Mouse (Mus musculus) retina, postnatal 7 days (tissue): Measurements from ENCODE around the gene Cc2d1a.

Experiments used
- DNase-seq: peaks from one replicate; pipeline ENCODE4 v3.0.0-alpha.2; 2012; ENCODE audit warnings: low read depth, low spot score

Cc2d1a gene

DNA sequence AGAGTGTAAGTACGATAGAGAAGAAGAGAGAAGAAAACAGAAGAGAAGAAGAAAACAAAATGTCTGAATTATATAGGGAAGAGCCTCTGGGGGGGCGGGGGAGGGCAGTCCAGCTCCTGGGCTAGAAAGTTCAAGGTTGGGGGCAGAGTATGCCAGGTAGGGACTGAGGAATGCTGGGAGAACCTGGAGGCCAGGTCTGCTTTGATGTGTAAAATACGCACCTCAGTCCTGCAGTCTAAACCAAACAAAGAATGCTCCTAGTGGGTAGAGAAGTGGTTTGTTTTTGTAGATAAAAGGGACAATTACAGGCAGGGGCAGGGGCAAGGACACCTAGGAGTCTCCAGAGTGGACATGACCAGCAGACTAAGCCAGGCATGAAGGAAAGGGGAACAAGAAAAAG is 29.7 kb upstream of the Cc2d1a start:
- no peak for DNase-seq

DNA sequence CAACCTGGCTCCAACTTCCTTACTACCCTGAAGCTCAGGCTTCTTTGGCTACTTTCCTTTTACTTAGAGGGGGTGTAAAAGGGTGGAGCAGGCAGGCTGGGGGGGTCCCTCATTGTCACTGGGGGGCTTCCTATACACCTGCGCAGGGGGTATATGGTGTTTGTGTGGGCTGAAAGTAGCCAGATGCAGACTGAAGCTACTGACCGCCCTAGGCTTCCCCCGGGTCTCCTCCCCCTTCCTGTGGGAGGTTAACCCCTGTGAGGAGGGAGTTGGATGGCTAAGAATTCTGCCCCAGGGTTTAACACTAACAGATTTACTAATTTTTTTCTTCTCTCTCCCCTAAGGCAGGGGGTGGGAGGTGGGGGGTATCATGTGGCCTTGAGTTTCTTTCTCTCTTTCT is 28.8 kb upstream of the Cc2d1a start:
- DNase-seq: no peak

DNA sequence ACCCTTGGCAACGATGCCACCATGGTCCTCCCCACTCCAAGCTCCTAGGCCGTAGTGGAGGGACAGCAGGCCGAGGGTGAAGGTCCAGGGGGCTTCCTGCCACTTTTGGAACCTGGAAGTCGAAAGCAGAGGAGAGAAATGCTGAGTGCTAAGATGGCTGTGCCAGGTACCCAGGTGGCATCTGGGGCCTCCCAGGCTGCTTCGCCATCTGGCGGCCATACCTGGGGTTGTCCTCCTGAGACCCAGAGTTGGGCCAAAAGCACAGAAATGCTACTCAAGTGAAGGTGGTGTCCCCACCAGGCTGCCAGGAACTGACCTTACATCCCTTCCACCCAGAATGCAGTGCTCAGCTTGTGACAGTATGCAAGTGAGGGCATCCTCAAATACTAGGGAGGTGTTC is 26.1 kb upstream of the Cc2d1a start:
- DNase-seq: no peak

DNA sequence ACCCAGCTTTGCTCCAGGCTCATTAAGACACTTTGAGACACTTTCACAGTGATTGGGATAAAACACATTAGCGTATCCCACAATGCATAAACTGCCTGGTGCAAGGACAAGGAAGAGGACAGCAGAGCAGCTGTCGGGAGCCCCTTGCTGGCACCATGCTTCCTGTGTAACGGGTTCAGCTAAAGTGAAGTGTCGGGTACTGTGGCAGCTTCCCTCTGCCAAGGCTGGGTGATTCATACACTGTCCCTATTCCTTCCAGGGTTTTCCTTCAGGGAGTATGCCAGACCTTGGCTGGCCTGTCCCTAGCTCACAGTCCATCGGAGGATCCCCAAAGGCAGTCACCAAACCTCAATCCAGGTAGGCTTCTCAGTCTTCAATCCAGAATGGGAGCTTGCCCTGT is 22.4 kb upstream of the Cc2d1a start:
- no peak for DNase-seq

DNA sequence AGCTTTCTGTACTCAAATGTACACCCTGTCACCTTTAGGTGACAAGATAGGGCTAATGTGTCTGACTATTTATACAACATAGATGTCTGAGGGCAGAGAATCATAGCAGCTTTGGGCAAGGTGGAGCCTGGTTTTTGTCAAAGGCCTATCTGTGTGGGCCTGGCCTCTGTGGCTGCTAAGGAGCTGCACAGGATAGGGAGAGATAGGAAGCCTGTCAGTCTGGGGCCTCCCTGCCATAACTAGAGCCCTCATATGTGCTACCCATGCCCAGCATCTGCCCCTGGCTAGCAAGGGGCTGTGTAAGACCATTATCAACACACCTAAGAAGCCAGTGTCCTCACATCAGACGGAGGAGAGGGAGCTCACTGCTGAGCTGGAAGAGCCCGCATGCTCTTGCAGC is 20.0 kb upstream of the Cc2d1a start:
- DNase-seq: no peak

DNA sequence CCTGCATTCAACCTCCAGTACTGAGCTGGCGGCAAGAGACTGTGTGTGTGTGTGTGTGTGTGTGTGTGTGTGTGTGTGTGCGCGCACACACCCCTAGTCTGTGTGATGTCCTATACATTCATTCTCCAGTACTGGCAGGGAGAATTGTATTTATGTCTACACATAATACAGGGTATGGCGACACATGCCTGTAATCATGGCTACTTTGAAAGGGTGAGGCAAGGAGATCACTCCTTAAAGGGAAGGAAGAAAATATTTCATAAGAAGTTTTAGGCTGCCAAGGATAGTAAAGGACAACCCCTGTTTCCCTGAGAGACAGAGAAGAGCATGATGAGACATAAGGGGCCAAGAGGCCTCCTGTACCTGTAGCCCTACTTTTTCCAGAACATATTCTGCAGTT is 9.9 kb upstream of the Cc2d1a start:
- no peak for DNase-seq

DNA sequence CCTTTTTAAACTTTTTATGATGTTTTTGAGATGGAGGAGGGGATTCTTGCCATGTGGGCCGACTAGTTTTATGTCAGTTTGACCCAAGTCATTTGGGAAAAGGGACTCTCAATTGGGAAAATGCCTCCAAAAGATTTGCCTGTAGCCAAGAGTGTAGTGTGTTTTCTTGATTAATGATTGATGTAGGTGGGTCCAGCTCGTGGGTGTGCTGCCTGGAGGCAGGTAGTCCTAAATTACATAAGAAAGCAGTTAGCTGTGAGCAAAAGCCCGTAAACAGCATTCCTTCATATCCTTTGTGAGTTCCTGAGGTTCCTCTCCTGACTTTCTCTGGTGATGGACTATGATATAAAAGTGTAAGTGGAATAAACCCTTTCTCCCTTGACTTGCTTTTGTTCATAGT is 1.4 kb upstream of the Cc2d1a start:
- no peak for DNase-seq

DNA sequence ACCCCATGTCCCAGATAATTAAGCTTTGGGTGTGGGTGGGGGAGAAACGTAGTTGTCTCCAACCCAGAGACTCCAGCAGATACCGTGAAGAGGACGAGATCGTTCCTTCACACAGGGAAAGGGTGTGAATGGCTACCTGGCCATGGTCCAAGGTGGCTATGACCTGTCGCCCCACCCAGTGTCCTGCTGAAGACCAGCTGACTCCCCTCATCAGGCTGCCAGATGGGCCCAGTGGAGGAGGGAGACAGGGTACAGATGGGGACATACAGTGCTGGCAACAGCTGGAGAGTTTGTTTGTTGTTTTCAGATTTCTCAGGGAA is 755 bp upstream of the Cc2d1a start:
- no peak for DNase-seq

DNA sequence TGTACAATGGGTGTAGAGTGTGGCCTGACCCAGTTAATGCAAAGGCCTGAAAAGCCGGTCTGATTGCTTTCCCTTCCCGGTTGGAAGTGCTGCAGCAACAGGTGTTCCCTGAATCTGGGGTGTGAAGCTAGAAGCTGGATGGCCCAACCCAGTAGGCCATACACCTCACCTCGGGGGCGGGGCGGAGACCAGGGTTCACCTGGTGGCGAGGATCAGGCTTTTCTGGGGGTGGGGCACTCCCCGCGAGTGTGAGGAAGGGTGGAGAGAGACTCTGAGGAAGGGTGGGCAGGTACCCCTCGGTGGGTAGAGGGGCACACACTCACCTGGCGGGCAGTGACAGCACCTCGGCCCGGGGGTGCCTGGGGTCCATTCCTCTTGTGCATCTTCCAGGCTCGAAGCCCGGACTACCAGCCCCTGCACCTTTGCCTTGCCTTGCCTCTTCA is 391 bp downstream of the Cc2d1a start:
- DNase-seq: no peak

DNA sequence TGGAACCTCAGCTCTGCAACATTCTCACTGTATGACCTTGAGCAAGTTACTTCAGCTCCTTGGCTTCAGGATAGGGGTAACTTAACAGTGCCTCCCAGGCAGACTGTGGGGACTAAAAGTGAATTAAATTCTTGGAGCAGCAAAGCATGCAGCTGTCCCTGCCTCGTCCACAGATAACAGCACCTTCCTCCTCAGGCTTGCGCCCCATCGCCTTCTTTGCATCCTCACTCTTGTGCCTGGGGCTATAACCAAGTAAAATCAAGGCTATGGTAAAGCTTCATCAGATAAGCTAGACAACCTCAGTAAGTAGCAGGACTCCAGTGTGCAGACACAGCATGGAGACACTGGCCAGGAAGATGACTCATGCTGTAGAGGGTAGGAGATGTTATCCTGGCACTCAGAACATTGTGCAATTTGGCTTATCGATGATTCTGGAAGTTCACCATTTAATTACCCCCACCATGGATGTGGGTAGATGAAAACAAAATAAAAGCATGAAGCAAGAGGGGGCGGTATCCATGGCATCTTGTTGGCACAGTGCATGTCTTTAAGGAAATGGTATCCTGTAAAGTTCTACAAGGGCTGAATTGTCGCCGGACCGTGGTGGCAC is 3.0 kb downstream of the Cc2d1a start:
- DNase-seq: no peak

DNA sequence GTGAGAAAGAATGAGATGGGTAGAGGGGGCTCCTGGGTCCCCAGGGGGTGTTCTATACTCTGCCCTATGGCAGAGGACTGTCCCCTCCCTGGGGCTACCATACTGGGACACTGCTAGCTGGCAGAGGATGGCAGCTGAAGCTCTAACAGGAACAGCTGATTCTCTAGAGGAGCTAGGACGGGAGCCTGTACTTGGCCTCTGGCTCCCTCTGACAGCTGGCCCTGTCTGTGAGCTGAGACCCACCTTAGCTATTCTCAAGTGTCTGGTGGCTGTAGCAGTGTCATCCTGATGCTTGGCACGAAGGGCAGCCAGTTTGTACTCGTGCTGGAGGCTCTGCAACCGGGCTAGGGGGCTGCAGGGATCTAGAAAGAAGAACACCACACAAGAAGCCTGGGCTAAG is 6.9 kb downstream of the Cc2d1a start:
- DNase-seq: no peak

DNA sequence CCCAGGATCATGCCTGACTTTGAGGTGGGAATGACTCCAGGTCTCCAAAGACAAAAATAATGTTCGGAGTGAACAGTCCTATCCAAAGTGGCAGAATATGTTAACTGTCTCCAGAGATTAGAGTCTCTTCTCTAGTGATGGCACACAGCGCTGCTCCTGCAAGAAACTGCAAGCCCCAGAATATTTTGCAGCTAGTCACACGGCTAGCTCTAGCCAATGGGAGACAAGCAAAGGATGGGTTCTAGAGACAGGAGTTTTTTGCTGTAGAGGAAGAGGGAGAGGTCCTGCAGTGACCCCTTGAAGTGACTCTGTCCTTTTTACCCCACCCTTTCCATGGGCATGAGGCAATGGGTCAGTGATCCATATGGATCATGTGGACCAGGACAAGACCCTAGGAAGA is 9.9 kb downstream of the Cc2d1a start:
- no peak for DNase-seq

DNA sequence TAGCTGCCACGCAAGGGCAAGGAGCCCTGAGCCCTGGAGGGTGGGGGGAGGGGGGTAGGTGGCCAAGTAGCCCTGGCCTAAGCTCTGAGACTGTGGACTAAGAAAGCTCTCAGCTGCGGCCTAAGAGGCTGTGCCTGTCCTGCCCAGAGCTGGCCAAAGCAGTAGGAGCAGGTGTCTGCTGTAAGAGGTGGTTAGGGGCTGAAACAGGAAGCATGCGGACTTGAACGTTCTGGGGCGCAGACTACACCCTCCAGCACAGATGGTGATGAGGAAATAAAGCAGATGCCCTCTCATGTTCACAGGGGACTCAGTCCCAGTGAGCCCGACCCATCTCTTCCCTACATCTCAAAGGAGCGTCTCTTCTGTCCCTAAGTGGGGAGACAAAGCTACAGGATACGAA is 15.5 kb downstream of the Cc2d1a start:
- DNase-seq: no peak

DNA sequence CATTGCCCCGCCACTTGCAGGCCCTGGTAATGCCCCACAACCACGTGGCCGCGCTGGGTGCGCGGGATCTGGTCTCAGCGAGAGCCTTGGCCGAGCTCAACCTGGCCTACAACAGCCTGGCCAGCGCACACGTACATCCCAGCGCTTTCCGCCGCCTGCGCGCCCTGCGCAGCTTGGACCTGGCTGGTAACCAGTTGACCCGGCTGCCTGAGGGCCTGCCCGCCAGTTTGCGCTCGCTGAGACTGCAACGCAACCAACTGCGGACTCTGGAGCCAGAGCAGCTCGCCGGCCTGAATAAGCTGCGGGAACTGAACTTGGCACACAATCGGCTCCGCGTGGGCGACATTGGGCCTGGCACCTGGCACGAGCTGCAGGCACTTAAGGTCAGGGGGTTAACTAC is 16.9 kb downstream of the Cc2d1a start:
- no peak for DNase-seq

DNA sequence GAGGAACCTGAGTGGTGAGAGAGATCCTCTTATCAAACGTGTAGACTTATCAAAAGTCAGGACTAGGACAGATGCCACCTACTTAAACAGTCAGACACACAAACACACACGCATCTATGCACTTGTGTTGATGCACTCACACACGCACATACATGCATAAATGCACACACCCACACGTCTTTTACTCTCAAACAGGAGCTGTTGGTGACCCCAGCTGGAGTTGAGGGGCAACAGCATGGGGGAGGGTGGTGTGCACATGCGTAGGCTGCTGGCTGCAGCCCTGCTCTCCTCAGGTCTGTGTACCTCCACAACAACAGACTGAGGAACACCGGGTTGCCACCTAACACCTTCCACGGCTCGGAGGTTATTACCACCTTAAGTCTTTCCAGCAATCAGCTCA is 19.5 kb downstream of the Cc2d1a start:
- DNase-seq: no peak

DNA sequence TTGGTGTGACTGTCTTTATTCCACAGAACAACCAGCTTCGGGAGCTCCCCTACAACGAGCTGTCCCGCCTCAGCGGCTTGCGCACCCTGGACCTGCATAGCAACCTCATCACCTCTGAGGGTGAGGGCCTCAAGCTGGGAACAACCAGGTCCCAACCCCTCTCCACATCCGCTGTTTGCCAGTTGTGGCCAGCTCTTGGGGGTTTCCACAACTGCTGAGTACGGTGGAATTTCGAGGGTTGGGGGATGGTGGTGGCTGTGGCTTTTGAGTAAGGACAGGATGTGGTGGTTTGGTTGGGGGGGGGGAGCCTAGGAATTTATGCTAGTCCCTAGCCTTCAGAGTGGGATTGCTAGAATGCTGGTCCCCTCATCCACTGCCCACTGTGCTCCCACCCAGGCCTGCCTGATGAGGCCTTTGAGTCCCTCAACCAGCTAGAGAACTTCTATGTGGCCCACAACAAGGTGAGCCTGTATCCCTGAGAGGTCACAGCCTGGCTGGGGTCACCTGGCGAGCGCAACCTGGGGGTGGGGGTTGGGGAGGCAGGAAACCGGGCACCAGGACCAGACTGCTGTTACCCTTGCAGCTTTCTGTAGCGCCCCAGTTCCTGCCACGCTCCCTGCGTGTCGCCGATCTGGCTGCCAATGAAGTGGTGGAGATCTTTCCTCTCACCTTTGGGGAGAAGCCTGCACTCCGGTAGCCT is 20.4 kb downstream of the Cc2d1a start:
- DNase-seq: no peak

DNA sequence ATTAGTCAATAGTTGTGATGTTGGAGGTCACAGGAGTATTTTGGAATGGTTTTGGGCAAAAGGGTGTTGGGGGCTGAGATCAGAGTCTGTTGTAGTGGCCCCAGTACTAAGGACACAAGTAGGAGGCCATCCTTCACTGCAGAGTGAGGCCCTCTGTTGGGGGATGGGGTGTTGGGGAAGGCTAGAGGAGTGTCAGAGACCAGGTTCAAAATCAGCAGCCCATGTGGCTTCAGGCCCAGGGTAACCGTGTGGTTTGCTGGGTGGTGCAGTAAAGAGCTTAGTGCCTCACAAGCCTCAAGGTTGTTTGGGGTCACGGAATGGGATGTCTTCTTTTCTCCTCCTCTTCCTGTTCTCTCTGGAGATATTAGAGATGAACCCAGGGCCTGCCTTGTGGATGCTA is 21.0 kb downstream of the Cc2d1a start:
- DNase-seq: no peak

DNA sequence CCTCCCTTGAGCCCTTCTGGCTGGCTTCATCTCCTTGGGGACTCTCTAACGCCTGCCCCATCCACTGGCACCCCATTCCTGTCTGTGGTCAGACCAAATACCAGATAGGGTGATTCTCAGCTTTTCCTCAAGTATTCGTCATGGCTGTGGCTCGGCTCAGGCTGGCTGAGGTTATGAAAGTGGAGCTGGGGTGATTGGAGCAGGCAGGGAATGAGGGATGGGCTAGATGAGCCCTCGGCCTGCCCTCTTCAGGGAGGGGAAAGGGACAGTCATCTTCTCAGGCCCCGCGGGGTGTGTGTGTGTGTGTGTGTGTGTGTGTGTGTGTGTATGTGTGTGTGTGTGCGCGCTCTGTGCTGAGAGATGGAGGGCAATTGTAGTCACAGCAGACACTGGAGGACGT is 22.1 kb downstream of the Cc2d1a start, which contains the start of gene Podnl1:
Gene Podnl1 (plus strand): TSS at position 334 of the 400 bp plus-strand sequence.
- no peak for DNase-seq

DNA sequence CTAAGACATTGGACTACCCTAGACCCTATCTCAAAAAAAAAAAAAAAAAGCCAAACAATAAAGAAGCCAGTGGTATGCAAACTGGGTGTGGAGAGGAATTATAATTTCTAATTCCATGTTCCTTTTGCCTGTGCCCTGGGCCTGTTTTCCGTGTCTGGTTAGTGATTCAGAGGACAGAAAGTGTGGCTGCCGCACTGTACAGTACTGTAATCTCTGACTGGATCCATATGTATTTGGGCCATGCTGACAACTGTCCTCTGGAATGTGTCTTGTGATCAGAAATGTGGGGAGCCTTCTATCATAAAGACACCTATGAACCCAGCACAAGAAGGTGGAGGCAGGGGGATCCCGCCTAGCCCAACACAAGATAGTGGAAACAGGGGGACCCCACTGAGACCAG is 25.6 kb downstream of the Cc2d1a start:
- no peak for DNase-seq

DNA sequence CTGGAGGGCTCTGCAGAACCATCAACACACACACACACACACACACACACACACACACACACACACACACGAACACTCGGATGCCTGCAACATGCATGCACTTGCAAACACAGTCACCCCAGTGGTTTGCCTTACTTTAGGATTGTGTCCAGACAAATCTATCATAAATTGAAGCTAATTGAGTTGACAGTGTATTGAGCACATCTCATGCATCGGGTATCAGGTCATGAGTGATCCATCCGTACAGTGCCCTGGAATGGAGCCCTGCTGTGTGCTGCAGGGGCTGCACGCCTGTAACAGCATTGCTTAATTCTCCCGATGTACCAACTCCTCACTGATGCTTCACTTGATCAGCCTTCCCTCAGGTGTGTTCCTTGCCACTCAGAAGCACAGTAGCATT is 32.1 kb downstream of the Cc2d1a start:
- no peak for DNase-seq

DNA sequence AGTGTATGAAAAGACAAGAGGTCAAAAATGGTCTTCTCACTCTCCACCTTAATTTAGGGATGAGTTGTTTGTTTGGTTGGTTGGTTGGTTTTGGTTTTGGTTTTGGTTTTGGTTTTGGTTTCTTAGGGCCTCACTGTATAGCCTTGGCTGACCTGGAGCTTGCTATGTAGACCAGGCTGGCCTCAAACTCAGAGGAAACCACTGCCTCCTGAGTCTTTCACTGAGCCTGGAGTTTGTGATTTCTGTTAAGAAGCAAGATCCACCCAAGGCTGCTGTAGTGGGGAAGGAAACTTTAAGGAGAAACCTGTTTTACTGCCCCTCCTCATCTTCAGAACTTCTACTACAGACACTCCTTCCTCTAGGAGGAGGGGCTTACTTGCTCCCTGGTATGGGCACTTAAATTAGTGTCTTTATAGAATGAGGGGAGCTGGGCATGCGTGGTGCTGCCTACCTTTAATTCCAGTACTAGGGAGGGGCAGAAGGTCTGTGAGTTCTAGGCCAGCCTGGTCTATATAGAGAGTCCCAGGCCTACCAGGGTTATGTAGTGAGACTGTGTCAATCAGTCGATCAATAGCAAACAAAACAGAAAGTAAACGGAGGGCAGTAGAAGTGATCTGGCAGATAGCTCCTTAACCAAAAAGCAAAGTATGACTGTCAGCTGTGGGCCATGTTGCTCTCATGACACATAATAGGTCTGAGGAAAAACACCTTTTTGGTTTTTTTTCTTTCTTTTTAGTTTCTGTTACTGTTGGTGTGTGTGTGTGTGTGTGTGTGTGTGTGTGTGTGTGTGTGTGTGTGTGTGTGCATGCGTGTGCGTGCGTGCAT is 41.3 kb downstream of the Cc2d1a start:
- DNase-seq: no peak

DNA sequence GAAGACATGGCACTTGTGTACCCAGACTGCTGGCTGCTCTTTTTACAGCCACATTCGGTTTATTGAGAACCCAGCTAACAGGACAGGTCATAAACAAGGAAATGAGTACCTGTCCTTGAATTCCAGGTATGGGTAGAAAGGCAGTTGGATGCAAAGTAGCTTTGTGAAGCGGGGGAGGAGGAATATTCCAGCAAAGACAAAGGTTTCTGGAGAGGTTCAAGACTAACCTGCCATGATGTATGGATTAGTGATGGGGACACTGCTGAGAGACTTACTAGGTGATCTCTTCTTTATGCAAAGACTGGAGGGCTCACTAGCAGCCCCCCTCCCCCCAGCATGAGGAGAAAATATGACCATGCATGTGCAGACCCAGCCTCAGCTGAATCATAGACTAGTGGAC is 42.1 kb downstream of the Cc2d1a start:
- DNase-seq: no peak
